Mouse (Mus musculus): ENCODE measurements around the gene Ank3.

DNA sequence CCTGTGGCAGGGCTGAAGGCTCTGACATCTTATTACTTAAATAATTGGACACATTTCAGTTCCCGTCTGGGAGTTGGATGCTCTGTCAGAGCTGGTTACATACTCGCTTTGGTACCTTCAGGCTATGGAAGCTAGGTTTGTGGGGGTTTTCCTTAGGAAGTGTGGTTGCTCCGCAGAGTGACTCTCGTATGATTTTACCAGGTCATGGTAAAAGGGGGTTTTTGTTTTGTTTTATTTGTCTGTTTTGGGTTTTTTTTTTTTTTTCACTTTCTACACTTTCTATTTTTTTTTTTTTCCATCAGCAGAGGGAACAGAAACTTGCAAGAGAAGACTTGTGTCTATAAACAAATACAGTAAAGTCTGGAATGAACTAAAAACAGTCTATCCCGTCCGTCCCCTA, 131.8 kb downstream of the Ank3 start:
- TF ChIP-seq CTCF (conservative IDR thresholded peaks at IDR 0.05; ENCODE audit: low read length) (no peak), POU5F1 (IDR thresholded peaks at IDR 0.05; ENCODE audit: borderline replicate concordance, low read length) (no peak), NANOG (IDR thresholded peaks at IDR 0.05; ENCODE audit: borderline replicate concordance, low read length) (no peak)

Measured in E14TG2a.4 (cell line).